Mouse (Mus musculus) C2C12 (cell line): ENCODE measurements around the gene Hspa1b.

Experiments
- CTCF ChIP-seq: IDR thresholded peaks from one replicate; pipeline ENCODE4 v1.5.1; 2011; ENCODE audit not compliant: control insufficient read depth, insufficient read depth, insufficient read length
- MAX ChIP-seq: IDR thresholded peaks from one replicate; pipeline ENCODE4 v1.6.1; 2011; ENCODE audit warnings: mild to moderate bottlenecking, control low read depth
- USF1 ChIP-seq: IDR thresholded peaks from one replicate; pipeline ENCODE4 v1.6.1; 2011; ENCODE audit warnings: low read depth, mild to moderate bottlenecking, control low read depth, moderate library complexity

DNA sequence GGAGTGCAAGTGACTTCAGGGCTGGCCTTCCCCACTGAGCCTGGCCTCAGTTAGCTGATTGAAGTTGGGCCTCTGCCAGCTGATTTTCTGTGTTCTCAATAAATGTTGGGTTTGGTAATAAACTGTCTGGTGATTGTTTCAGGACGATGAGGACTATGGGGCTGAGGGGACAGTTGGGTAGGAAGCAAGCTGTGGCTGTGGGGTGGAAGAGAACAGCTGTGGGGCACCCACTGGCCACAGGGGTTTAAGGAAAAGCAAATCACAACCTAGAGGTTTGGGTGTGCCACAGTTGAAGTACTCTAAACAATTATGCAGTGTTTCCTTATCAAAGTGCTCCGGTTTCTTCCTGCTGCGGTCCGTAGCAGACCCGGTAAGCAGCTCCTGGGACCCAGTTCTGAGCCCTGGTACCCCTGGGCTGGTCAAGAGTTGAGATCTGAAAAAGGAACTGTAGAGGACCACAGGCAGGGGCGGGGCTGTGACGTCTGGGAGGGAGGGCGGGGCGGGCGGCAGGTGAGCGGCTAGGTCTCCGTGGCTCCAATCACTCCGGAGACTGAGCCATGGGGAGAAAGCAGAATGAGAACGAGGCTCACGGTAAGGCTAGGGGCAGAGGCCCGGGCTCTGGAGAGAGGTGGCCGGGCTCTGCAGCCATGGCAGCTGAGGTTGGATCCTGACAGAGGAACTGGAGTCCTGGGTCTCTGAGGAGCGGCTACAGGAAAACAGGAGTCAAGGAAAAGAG is 44.9 kb downstream of the Hspa1b start, which contains the start of gene Slc44a4:
- TF ChIP-seq CTCF: no peak
- no peak for TF ChIP-seq USF1
- no peak for TF ChIP-seq MAX
